Mouse (Mus musculus) frontal cortex, adult (tissue): ENCODE results near the gene Iqsec1.

Experiments used
- ATAC-seq: cut with Nextera tagmentation; 2 replicates; pipeline ENCODE4 v1.9.2; 2017; ENCODE audit warnings: mild to moderate bottlenecking, moderate library complexity, mixed read lengths; ENCODE audit not compliant: low TSS enrichment

Iqsec1 gene

GRCm38 (mm10) chr6:90786589-90786988 is 201.9 kb downstream of the Iqsec1 start:
- peak; percentile 31; the same call in 1 of the 2 replicates for ATAC-seq

DNA sequence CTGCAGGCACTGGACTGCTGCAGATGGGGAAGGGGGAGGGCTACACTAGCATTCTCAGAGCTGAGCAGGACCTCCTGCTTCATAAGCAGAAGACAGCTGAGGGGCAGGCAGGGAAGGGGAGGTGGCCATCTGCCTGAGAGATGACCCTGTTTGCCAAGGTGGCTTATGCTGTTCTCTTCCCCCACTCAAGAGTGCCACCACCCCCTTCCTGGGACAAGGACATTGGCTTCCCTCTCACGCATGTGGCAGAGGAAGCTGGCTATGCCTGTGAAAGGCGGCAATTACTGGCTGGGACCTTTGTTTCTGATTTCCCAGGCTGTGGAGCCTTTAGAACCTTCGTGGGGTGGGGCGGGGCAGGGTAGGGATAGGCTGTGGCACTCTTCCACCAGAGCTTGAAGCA is 204.5 kb downstream of the Iqsec1 start:
- ATAC-seq: peak; percentile 6; the same call in 1 of the 2 replicates

GRCm38 (mm10) chr6:90783176-90783575 is 205.3 kb downstream of the Iqsec1 start:
- no peak for ATAC-seq

DNA sequence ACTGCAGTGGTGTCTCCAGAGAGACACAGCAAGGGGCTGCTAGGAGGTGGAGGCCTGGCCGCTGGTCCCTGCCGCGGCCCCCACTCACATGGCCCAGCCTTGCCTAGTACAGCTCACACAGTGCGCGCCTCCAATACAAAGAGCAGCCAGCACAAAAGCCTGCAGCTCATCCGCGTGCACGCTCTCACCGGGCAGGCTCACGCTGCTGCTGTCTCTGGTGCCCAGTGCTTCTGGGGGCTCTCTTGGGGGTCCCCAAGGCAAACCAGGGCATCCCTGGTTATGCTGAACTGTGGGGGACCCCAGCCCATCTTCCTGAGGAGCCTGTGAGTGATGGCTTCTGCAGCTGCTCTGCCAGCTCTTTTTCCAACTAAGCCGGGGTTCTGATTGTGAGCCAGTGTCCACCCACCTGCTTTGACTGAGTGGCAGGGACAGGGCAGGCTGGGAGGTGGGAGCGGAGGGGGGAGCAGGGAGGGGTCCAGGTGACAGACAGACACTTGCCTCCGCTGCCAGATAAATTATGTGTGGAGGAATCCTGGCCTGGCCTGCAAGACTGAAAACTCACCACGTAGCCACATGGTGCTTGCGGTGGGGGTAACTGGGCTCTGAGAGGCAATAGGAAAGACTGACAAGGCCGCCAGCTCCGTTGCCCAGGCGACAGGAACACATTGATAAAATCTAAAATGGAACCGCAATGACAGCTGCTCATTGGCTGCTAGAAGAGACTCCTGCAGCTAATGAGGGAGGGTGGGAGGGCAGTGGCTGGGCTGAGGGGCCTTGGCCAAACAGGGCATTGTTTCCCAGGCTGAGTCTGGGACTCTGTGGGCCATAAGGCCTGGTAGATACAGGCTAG is 206.3 kb downstream of the Iqsec1 start:
- ATAC-seq: peak; percentile 51

DNA sequence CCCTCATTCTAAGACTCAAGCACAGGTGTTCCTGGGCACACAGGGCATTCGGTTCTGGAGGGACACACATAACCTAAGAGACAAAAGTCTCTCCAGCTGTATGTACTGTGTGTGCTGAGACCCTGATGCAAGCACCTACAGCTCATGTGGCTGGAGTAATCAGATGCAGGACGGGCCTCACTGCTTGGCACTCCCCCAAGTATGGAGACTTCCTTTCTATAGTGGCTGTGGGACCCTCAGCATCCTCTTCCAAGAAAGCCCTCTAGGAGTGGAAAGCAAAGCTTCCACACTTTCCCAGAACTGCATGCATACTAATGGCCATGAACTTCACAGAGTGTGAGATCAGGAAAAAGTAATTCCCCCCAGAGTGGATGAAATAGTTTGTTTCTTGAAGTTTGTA is 208.0 kb downstream of the Iqsec1 start:
- no peak for ATAC-seq

- ATAC-seq: no peak
Observed at GRCm38 (mm10) chr6:90778841-90779240, 209.6 kb downstream of the Iqsec1 start.

DNA sequence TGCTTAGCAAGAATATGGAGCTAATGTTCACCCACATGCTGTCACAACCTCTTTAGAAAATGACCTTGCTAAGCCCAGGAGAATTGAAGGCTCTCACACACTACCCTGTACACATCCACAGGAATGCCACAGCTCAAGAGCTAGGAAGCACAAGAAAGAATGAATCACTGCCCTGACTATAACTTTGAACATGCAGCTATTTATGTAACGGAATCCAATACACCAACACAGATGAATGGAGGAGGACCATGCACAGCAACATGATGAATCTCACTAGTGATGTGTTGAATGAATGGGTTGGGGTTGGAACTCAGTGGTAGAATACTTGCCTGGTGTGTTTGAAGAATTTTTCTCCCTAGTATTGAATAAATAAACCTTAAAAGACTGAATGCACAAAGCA is 211.2 kb downstream of the Iqsec1 start:
- peak; percentile 50 for ATAC-seq

- ATAC-seq: no peak
Observed at GRCm38 (mm10) chr6:90775606-90776005, 212.9 kb downstream of the Iqsec1 start.

DNA sequence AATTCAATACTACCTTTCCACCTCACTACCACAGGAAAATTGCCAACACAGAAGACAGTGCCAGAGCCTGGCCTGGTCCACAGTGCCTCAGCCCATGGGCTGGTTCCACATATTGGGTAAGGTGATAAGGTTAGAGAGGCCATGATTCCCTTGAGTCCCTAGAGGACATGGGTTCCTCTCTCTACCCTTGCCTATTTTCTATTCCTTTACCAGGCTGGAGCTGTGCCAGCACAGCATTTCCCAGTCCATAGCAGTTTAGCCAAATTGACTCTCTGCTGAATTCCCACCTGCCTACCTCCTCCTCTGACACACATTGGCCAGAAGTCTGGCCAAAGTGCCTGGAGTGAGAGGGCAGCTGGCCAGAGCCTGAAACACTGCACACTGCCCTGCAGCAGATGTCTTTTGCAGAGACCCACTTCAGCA is 214.7 kb downstream of the Iqsec1 start:
- no peak for ATAC-seq

DNA sequence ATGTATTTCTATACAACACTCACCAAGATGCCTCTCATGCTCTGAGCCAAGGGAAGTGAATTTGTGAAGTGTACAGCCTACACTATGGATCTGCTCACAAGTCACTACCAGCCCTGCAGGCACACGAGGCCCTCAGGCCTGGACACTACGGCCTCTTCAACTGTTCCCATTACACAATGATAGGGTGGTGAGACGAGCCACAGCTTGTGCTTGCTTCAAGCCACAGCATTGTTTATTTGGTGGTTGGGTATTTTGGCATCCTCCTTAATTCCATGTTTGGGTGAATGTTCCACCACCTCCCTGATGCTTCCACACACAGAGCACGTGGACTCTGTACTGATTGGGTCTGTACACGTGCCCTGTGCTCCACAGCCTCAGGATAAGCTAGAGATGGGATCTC is 216.4 kb downstream of the Iqsec1 start:
- ATAC-seq: no peak

DNA sequence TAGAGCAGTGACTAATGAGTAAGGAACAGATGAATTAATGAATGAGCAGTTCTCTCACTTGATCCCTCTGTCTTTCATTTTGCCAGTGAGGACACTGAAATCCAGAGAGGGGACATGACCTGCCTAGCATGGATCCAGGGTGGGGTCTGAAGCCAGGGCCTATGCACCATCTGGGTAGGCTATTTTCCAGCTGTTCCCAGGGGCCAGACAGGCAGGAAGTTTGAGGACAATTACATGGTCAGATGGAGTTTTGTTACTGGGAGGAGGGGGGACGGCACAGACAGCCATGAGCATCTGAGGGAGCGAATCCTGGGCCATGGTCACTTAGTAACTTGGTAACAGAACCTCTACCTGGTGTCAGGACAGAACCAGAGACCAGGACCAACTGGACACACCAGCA is 220.0 kb downstream of the Iqsec1 start:
- no peak for ATAC-seq

DNA sequence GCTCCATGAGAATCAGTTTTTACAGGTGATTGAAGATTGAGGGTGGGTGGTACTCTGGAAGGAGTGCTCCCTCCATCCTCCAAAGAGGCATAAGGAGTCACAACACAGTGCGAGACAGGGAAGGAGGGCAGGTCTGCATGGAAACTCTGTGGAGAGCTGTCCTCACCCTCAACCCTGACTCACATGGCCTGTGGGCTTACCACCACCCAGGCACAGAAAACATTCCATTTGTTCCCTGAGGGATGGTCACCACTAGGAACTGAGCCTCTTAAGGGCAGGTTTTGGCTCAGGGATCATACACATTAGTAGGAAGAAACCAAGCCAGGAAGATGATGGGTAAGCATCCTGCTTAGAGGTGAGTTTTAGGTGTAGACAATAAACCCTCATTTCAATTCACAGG is 220.6 kb downstream of the Iqsec1 start:
- ATAC-seq: no peak

DNA sequence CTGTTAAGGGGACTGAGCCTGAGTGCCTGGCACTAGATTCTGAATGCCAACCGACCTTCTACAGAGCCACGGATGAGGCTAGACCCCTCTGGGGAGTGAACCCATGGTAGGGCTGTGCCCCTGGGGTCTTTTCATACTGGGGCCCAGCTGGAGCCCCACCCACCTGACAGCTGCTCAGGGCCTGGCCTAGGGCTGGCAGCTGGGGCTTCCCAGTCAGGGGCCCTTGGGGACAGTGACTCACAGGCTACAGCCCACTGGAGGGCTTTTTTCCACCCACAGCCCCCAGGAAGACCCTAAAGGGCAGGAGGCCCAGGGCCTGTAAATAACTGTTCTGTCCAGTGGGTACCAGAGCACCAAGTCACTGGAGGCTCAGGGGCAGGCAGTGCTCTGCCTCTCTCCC is 223.7 kb downstream of the Iqsec1 start:
- ATAC-seq: no peak

DNA sequence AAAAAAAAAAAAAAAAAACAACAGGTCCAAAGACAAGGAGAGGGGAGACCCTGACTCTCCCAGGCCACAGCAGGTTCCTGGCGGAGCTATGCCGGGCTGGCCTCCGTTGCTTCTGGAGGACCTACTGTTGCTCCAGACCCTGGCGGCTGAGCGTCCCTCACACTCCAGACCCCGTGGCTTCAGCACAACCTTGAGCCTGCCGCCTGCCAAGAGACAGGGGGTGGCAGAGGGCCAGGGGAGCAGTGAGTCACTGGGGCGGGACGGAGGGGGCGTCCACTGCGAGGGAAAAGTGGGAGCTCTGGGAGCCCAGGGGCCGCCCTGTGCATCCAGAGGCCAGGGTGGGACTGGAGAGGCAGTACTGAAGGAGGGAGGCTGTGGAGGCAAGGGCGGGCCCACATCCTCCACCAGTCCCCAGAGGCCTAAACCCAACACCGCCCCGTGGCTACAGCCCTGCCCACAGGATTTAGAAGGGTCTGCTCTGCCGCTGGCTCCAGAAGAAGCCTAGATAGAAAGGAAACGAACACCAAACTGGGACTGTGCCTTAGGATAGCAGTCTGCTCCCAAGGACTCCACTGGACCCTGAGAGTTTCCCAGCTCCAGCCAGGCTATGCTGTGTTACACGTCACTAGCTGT is 224.4 kb downstream of the Iqsec1 start:
- ATAC-seq: peak; percentile 20; the same call in 1 of the 2 replicates

DNA sequence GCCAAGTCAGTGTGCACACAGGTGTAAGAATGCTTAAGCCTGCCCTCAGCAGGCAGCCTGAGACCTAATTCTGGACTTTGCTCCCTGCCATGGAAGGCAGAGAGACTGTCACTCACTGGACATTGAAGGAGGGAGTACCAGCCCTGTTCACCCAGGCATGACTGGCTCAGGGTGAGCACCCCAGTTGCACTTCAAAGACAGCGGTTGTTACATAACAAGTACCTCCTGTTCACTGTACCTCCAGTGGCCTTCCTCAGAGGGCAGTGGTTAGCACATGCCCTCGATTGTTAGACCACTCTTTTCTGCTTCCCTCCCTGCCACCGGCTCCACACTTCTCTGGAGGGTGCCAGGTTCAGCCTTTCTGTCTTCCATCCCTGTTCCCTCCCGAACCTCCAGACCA is 225.2 kb downstream of the Iqsec1 start:
- ATAC-seq: no peak

GRCm38 (mm10) chr6:90762120-90762736 is 226.3 kb downstream of the Iqsec1 start:
- ATAC-seq: no peak

DNA sequence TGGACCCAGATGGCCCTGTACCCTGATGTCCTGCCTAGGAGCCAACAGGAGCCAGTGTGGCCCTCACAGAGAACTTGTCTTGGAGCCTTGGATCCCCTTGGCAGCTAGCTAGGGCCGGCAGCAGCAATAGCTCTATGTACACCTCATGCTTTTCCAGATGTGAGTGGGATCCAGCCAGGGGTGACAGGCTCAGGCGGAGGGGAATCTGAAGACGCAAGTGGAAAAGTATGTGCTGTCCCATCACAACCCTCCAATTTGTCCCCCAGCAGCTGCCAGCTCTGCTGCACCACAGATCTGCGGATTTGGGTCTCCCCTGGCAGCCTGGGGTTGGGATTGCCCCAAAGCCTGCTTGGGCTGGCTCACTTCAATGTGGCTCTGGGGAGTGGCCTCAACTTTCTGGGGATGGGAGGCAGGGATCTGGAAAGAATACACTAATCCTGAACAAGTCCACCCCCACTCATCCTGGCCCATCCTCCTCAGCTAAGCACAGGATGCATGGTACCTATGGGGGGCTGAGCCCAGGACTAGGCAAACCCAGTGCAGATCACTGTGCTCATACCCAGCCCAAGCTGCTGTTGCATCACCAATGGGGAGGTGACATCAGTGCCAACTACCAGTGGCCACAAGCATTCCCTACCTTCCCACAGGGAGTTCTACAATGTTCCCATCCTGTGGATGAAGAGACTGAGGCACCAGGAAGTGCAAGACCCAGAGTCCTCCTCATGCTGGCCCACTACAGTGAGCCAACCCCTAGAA is 227.0 kb downstream of the Iqsec1 start:
- no peak for ATAC-seq

GRCm38 (mm10) chr6:90760886-90761285 is 227.6 kb downstream of the Iqsec1 start:
- ATAC-seq: no peak

DNA sequence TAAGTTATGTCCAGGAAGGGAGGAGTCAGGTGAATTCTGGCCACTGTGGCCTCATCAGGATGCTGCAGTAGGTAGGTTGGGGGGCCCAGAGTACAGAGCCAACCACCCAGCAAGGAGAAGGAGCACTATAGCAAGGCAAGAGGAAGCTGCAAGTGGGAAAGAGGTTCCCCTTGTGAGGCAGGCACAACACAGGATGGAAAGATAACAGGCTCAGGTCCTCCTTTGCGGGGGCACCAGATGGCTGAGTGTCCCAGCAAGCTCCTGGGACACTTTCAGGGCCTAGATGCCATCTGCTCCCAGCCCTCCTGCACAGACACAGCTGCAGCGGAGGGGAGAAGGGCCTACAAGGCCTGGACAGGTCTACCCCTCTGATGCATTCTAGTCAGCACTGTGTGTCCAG is 228.7 kb downstream of the Iqsec1 start:
- no peak for ATAC-seq

- ATAC-seq: no peak
Observed at GRCm38 (mm10) chr6:90758155-90758554, 230.3 kb downstream of the Iqsec1 start.

- no peak for ATAC-seq
Observed at GRCm38 (mm10) chr6:90757427-90757883, 231.0 kb downstream of the Iqsec1 start.

GRCm38 (mm10) chr6:90756561-90756960 is 231.9 kb downstream of the Iqsec1 start:
- ATAC-seq: no peak
